Mouse (Mus musculus): ENCODE measurements around the gene Lpgat1.

The Lpgat1 gene

GRCm38 (mm10) chr1:191804747-191805146 lies 87.1 kb downstream of the Lpgat1 start:
- no peak for DNase-seq (ENCODE audit: low read depth, low spot score)

GRCm38 (mm10) chr1:191805788-191806187 lies 88.2 kb downstream of the Lpgat1 start:
- DNase-seq (ENCODE audit: low read depth, low spot score): no peak

- DNase-seq (ENCODE audit: low read depth, low spot score): peak; percentile 55
Measured at GRCm38 (mm10) chr1:191806740-191807139, 89.1 kb downstream of the Lpgat1 start.

- DNase-seq (ENCODE audit: low read depth, low spot score): peak; percentile 55
Measured at GRCm38 (mm10) chr1:191807979-191808378, 90.3 kb downstream of the Lpgat1 start.

GRCm38 (mm10) chr1:191808688-191809223 lies 91.1 kb downstream of the Lpgat1 start:
- no peak for DNase-seq (ENCODE audit: low read depth, low spot score)

- DNase-seq (ENCODE audit: low read depth, low spot score): no peak
Measured at GRCm38 (mm10) chr1:191811774-191812173, 94.1 kb downstream of the Lpgat1 start.

GRCm38 (mm10) chr1:191812949-191813691 lies 95.5 kb downstream of the Lpgat1 start:
- peak; percentile 93 for DNase-seq (ENCODE audit: low read depth, low spot score)

GRCm38 (mm10) chr1:191814240-191814639 lies 96.6 kb downstream of the Lpgat1 start:
- DNase-seq (ENCODE audit: low read depth, low spot score): peak; percentile 94

- no peak for DNase-seq (ENCODE audit: low read depth, low spot score)
Measured at GRCm38 (mm10) chr1:191814935-191815334, 97.3 kb downstream of the Lpgat1 start.

GRCm38 (mm10) chr1:191816596-191816995 lies 99.0 kb downstream of the Lpgat1 start:
- DNase-seq (ENCODE audit: low read depth, low spot score): no peak

GRCm38 (mm10) chr1:191817418-191818144 lies 99.9 kb downstream of the Lpgat1 start:
- DNase-seq (ENCODE audit: low read depth, low spot score): peak; percentile 92

GRCm38 (mm10) chr1:191818145-191818631 lies 100.6 kb downstream of the Lpgat1 start:
- DNase-seq (ENCODE audit: low read depth, low spot score): no peak

- DNase-seq (ENCODE audit: low read depth, low spot score): peak; percentile 83
Measured at GRCm38 (mm10) chr1:191819026-191819425, 101.4 kb downstream of the Lpgat1 start.

GRCm38 (mm10) chr1:191820951-191821325 lies 103.3 kb downstream of the Lpgat1 start:
- DNase-seq (ENCODE audit: low read depth, low spot score): no peak

GRCm38 (mm10) chr1:191821326-191822091 lies 103.9 kb downstream of the Lpgat1 start, which contains the start of gene Nek2:
Nek2 (plus strand) TSS chr1:191821444.
- peak; percentile 95 for DNase-seq (ENCODE audit: low read depth, low spot score)

GRCm38 (mm10) chr1:191829124-191829523 lies 111.5 kb downstream of the Lpgat1 start:
- DNase-seq (ENCODE audit: low read depth, low spot score): no peak

- no peak for DNase-seq (ENCODE audit: low read depth, low spot score)
Measured at GRCm38 (mm10) chr1:191833396-191833795, 115.8 kb downstream of the Lpgat1 start.
